Mouse (Mus musculus) lung, adult 10 weeks (tissue): ENCODE measurements around the gene Rars2. TPM values are rescaled to one million over a fixed set of nuclear protein-coding genes. Genes with fewer than 3 reads are reported as not detected.

Experiments
- polyA plus RNA-seq: library from polyadenylated mRNA; stranded (reverse); fragments of 350-450 nt; fragmentation: Illumina TruSeq; extraction: RNeasy Lipid Tissue Mini Kit (QIAGEN cat#74804); gene quantifications from one replicate; pipeline ENCODE4 v1.2.3, GENCODE M21; 2014; ENCODE audit warnings: low read depth, low replicate concordance; ENCODE audit not compliant: insufficient read depth

Rars2 gene
- polyA plus RNA-seq: 12.7 TPM

DNA sequence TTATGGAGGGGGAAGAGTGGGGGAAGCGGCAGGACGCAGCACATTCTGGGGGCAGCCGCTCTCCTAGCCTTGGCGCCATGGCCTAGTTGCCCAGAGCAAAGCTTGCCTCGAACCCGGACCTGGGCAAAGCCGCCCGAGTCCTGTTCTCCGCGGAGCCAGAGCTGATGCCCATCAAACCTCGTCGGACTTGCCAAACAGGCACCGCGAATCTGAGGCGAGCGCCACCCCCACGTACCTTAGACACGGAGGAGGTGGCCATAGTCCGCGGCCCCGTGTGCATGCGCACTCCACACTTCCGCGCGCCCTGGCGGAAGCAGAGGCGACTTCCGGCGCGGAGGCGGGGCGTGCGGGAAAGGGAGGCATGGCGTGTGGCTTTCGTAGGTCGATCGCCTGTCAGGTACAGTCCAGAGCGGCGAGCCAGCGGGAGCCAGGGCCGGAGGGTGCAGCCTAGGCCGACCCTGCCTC is at the start of gene Rars2, which contains the start of gene Orc3:
TSS of gene Rars2 (plus strand) at position 328 of the 465 bp plus-strand sequence.
TSS of gene Orc3 (minus strand) at position 315 of the 465 bp plus-strand sequence.

GRCm38 (mm10) chr4:34686874-34687567 is 72.3 kb downstream of the Rars2 start, which contains the start of gene Slc35a1:
Slc35a1 (minus strand) TSS chr4:34687438.

Other genes starting within 250 kb of the Rars2 start
- gene Akirin2, start 64.0 kb upstream of the Rars2 start, polyA plus RNA-seq: 48.9 TPM
- 16.9 TPM for gene Orc3, start within 50 bp of the Rars2 start, polyA plus RNA-seq
- gene Slc35a1, start 72.5 kb downstream of the Rars2 start, polyA plus RNA-seq: 25.3 TPM
- 11.8 TPM for gene Cfap206, start 115.2 kb downstream of the Rars2 start, polyA plus RNA-seq
- not detected for gene Gm136, start 141.3 kb downstream of the Rars2 start, polyA plus RNA-seq
- 27.0 TPM for gene Smim8, start 163.5 kb downstream of the Rars2 start, polyA plus RNA-seq